Mouse (Mus musculus) kidney, postnatal 0 days (tissue): ENCODE measurements at regions not wholly inside any gene's neighbourhood (a gene's known extent, or its start where the extent isn't known, plus 50 kb on each side); places are given as distances from the start of the nearest gene placed in this dataset.

Experiments
- ATAC-seq: fragments of 200-750 bp; cut with Nextera tagmentation; replicated peaks from 2 replicates; pipeline ENCODE4 v1.8.0; 2017; ENCODE audit warnings: low read depth, moderate number of reproducible peaks, moderate TSS enrichment, moderate library complexity; ENCODE audit not compliant: low FRiP score
- DNase-seq: peaks from one replicate; pipeline ENCODE4 v3.0.0-alpha.2; 2016; ENCODE audit warnings: low spot score
- H3K27ac ChIP-seq: fragments of 300-500 bp; sonication (generic); 2 replicates; pipeline ENCODE4 v1.5.1; 2014; ENCODE audit warnings: mild to moderate bottlenecking
- H3K27me3 ChIP-seq: fragments of 300-500 bp; sonication (generic); 2 replicates; pipeline ENCODE4 v1.6.1; 2014; ENCODE audit warnings: low read length, mixed read lengths; ENCODE audit not compliant: insufficient read depth
- H3K36me3 ChIP-seq: fragments of 300-500 bp; sonication (generic); 2 replicates; pipeline ENCODE4 v1.6.1; 2014; ENCODE audit warnings: low read length, mixed read lengths; ENCODE audit not compliant: insufficient read depth
- H3K4me1 ChIP-seq: fragments of 300-500 bp; sonication (generic); replicated peaks from 2 replicates; pipeline ENCODE4 v1.6.1; 2014; ENCODE audit warnings: antibody characterized with exemption, low read length, mixed read lengths; ENCODE audit not compliant: insufficient read depth
- H3K4me2 ChIP-seq: fragments of 300-500 bp; sonication (generic); 2 replicates; pipeline ENCODE4 v1.6.1; 2014; ENCODE audit warnings: mild to moderate bottlenecking, low read length, moderate library complexity, mixed read lengths
- H3K4me3 ChIP-seq: fragments of 300-500 bp; sonication (generic); replicated peaks from 2 replicates; pipeline ENCODE4 v1.5.1; 2014; ENCODE audit warnings: low read depth, low read length
- H3K9ac ChIP-seq: fragments of 300-500 bp; sonication (generic); 2 replicates; pipeline ENCODE4 v1.6.1; 2014; ENCODE audit warnings: low read depth, low read length
- H3K9me3 ChIP-seq: fragments of 300-500 bp; sonication (generic); replicated peaks from 2 replicates; pipeline ENCODE4 v1.6.1; 2016; ENCODE audit warnings: low read length, inconsistent platforms, mixed read lengths
- CTCF ChIP-seq: IDR thresholded peaks from 2 replicates; pipeline ENCODE4 v1.5.1; 2016; ENCODE audit warnings: antibody characterized with exemption, low read depth, mild to moderate bottlenecking, moderate library complexity
- WGBS: fragments of 180-500 bp; shearing (Covaris S2); extraction: QIAGEN DNeasy Blood & Tissue Kit; methylation state at CpG from one replicate; pipeline ENCODE4 v1.1.7; 2014; 5-methylcytosine and 5-hydroxymethylcytosine counted together

DNA sequence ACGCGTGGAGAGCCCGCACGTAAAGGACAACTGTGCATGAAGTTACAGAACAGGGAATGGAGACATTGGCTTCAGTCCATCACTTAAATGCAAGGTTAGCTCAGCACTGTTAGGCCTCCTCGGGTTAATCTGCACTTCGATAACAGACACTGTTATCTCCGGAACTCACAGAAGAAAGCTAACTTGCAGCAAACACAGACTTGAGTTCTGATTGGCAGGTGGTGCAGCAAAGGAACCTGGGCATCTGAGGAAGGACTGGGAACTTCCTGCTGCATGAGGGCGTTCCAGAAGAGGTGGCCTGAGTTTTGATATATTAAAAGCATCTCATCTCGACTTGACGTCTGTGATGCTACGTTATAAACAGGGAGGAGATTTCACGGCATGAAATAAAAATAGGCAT lies 620.3 kb upstream of the Cdh11 start:
- no peak for ATAC-seq
- Histone ChIP-seq H3K36me3 (no peaks in the 10 kb centered on the region), H3K4me1 (0 out of 2 replicates have a peak, but pooled peaks cover 3% of the 10 kb centered on the region), H3K27me3 (no peaks in the 10 kb centered on the region), H3K4me3 (no peak overlapping the region), H3K9me3 (no peaks in the 10 kb centered on the region), H3K4me2 (no peak overlapping the region), H3K27ac (no peak overlapping the region), H3K9ac (no peak overlapping the region)
- no peak for DNase-seq
- 81% methylated on average over 12 of the region's 12 CpGs for WGBS
- no peak for TF ChIP-seq CTCF

DNA sequence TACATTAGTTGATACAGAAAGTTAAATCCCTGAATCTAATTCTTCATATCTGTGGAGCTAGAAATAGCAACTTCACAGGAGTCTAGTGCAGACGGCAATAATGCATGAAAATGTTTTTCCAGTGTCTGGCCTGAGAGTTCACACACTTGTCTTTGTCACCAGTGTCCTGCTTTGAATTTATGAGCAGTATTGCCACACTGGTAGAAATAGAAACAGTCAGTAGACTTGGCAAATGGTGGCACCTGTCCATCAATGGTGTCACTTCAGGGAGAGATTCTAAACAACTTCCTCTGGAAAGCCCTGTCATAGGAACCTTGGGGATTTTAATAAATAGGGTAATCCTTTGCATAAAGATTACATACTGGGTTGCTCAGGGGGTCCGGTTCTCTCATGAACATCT lies 621.5 kb upstream of the Cdh11 start:
- Histone ChIP-seq H3K4me2 (no peak overlapping the region), H3K27me3 (no peaks in the 10 kb centered on the region), H3K9me3 (no peaks in the 10 kb centered on the region), H3K36me3 (no peaks in the 10 kb centered on the region), H3K27ac (0 out of 2 replicates have a peak overlapping the region, but pooled peaks have one; percentile 25), H3K9ac (no peak overlapping the region), H3K4me3 (no peak overlapping the region), H3K4me1 (0 out of 2 replicates have a peak, but pooled peaks cover 3% of the 10 kb centered on the region)
- no peak for TF ChIP-seq CTCF
- WGBS, result 50% methylated on average over 2 of the region's 2 CpGs
- no peak for ATAC-seq
- no peak for DNase-seq

DNA sequence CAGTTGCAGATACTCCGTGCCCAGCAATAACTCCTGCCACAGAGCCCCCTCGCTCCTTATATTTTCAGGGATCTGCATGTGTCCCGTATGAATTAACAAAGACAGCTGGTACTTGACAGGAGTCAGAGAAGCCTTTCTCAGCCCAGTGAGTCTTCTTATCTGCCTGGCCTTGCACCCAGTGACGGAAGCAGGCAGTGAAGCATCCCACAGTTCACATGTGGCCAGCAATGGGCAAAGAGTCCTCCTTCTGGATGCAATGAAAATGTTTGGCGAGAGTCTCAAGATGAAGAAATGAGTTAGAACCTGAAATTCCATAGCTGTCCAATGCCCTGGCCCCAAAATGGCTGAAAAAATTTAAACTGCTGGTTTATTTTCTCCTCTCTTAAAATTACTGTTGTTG lies 622.2 kb upstream of the Cdh11 start:
- no peak for TF ChIP-seq CTCF
- WGBS, result 44% methylated on average over 5 of the region's 5 CpGs
- Histone ChIP-seq H3K27ac (no peak overlapping the region), H3K9ac (no peak overlapping the region), H3K9me3 (no peaks in the 10 kb centered on the region), H3K36me3 (no peaks in the 10 kb centered on the region), H3K4me3 (no peak overlapping the region), H3K4me2 (no peak overlapping the region), H3K27me3 (no peaks in the 10 kb centered on the region), H3K4me1 (0 out of 2 replicates have a peak, but pooled peaks cover 3% of the 10 kb centered on the region)
- ATAC-seq, result no peak
- DNase-seq, result peak; percentile 46

DNA sequence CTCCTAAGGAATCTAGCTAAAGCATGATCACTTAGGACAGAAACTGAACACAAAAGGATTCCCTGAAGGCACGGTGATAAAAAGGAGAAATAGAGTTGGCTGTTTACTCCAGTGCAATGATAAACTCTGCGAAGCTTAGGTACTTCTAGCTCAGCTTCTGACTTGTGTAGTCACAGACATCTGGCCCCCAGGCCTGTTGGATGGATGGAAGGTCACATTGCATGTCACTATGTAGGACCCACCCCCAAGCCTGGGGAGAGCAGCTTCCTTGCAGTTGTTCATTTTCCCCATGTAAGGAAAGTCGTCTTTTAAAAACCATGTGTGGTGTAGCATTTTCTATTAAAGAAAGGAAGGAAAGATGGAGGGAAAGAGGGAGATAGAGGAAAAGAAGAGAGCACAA lies 623.0 kb upstream of the Cdh11 start:
- H3K27ac ChIP-seq, result peak overlapping the region; percentile 60
- ATAC-seq (no peak), DNase-seq (no peak)
- H3K4me2 ChIP-seq, result no peak overlapping the region
- TF ChIP-seq CTCF, result no peak
- no peak overlapping the region for H3K9ac ChIP-seq
- H3K36me3 ChIP-seq, result no peaks in the 10 kb centered on the region
- 54% methylated on average over 3 of the region's 3 CpGs for WGBS
- 0 out of 2 replicates have a peak, but pooled peaks cover 3% of the 10 kb centered on the region for H3K4me1 ChIP-seq
- no peaks in the 10 kb centered on the region for H3K9me3 ChIP-seq
- no peaks in the 10 kb centered on the region for H3K27me3 ChIP-seq
- H3K4me3 ChIP-seq, result no peak overlapping the region

DNA sequence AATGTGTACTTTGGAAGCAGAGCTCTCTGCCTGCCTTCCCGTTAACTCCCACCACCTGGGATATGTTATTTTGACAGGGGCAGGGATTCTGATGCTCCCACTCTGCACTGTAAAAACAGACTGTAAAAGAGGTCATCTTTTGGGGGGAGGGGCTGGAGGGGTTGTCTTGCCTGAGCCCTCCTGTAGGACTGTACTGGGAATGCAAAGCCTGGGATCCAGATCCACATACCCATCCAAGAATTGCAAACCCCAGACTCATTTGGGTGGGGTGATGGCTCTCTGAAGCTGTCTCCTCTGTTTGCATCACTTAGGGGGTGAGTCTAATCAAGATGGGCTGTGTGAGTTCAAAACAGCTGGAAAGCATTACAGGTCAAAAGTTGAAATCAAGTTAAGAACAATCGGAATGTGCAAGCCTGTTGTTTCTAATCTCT lies 623.7 kb upstream of the Cdh11 start:
- peak; percentile 30; the same call in 1 of the 2 replicates for TF ChIP-seq CTCF
- Histone ChIP-seq H3K9me3 (no peaks in the 10 kb centered on the region), H3K36me3 (no peaks in the 10 kb centered on the region), H3K27me3 (no peaks in the 10 kb centered on the region), H3K9ac (no peak overlapping the region), H3K4me2 (no peak overlapping the region), H3K27ac (peak overlapping the region; percentile 60), H3K4me3 (no peak overlapping the region), H3K4me1 (peaks cover 3% of the 10 kb centered on the region; the same call in 1 of the 2 replicates)
- WGBS, result 10% methylated on average over 2 of the region's 2 CpGs
- peak; percentile 90 for ATAC-seq
- DNase-seq, result peak; percentile 92

DNA sequence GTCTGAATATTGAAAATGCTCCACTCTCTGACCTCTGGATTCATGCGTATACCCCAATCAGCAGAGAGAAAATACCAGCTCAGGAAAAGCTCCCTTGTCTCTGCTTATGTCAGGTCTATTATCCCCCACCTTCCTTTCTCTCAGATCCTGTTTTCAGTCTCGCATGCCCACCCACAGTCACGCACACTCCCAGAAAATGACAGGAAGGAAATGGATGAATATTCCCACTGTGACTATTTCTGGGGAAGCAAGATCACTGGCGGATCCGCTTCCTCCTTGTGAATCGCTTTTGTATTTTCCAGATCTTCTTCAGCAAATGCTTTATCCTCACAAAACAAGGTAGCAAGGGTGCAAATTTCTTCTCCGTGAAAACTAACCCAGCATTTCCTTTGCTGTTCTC lies 627.3 kb upstream of the Cdh11 start:
- H3K4me3 ChIP-seq, result no peak overlapping the region
- DNase-seq (no peak), ATAC-seq (no peak)
- no peak overlapping the region for H3K9ac ChIP-seq
- no peak overlapping the region for H3K27ac ChIP-seq
- peaks cover 3% of the 10 kb centered on the region; the same call in 1 of the 2 replicates for H3K4me1 ChIP-seq
- no peaks in the 10 kb centered on the region for H3K36me3 ChIP-seq
- no peaks in the 10 kb centered on the region for H3K9me3 ChIP-seq
- TF ChIP-seq CTCF, result no peak
- 72% methylated on average over 7 of the region's 7 CpGs for WGBS
- no peak overlapping the region for H3K4me2 ChIP-seq
- no peaks in the 10 kb centered on the region for H3K27me3 ChIP-seq
